Comparison of ENCODE assay signal across 8 mouse cellular contexts in the genomic region with DNA sequence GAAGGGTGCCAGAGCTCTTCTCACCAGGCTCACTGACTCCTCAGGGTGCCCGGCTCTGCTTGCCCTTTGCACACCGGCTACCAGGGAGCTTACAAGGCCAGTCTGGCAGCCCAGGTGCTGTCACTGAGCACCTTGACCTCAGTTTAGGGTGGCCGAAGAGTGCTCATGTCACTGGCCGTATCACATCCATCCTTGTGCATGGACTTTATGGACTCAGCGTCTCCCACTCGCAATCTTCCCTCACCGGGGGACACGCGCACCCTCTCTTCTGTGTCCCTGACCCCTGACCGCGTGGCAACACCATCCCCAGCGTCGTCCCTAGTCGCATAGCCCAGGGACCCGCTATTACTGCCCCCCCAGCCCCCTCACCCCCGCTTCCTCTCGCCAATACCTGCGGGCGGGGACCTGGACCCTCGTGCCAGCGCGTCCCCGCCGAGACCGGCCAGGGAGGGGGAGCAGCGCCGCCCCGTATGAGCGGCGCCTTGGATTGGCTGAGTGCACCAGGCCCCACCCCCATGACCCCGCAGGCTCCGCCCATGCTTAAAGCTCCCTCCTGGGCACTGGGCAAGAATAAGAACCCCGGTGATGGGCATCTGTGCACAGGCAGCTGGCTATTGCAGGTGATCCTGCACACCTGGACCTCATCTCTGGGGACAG. TPM values are rescaled to one million over a fixed set of nuclear protein-coding genes. Genes with fewer than 3 reads are reported as not detected.
A peak's percentile ranks its signal among the peaks of the same experiment; 100 is the strongest.
DNase-seq lines count a peak whose midpoint lies in the region; ATAC-seq and TF ChIP-seq lines count a peak whose summit lies in the region.

No protein-coding gene starts in this region.

- no peaks in the 10 kb centered on the region for H3K9me3 ChIP-seq in midbrain, postnatal 0 days (ENCODE audit: low read length)

- H3K27me3 ChIP-seq in kidney, adult 2 months (replicated peaks; ENCODE audit: control insufficient read depth, insufficient read depth, low read length): no peaks in the 10 kb centered on the region
- no peaks in the 10 kb centered on the region for H3K27me3 ChIP-seq in liver, adult 2 months (ENCODE audit: control insufficient read depth, insufficient read depth, low read length)
- no peaks in the 10 kb centered on the region for H3K27me3 ChIP-seq in midbrain, postnatal 0 days (ENCODE audit: insufficient read depth, low read length)

- peak; percentile 74 for ATAC-seq in granulocyte monocyte progenitor cell, adult 5-6 weeks (replicated peaks; ENCODE audit: poor library complexity, severe bottlenecking)
- ATAC-seq in midbrain, postnatal 0 days (ENCODE audit: low FRiP score): peak; percentile 81

- peak overlapping the region; percentile 70 for H3K9ac ChIP-seq in liver, adult 2 months (ENCODE audit: low read depth, low read length)
- peak overlapping the region; percentile 64 for H3K9ac ChIP-seq in midbrain, postnatal 0 days (replicated peaks; ENCODE audit: low read length, poor library complexity, severe bottlenecking)

- peak overlapping the region; percentile 95 for H3K4me2 ChIP-seq in midbrain, postnatal 0 days (ENCODE audit: low read depth, low read length, poor library complexity, severe bottlenecking)

- TF ChIP-seq POLR2A in cortical plate, adult 2 months (IDR thresholded peaks at IDR 0.05; ENCODE audit: extremely low read depth, insufficient read depth, low read length): 0 out of 2 replicates have a peak, but pooled peaks have one; percentile 29
- no peak for TF ChIP-seq POLR2A in kidney, adult 2 months (IDR thresholded peaks at IDR 0.05; ENCODE audit: low read depth, low read length)
- no peak for TF ChIP-seq POLR2A in liver, adult 2 months (IDR thresholded peaks at IDR 0.05; ENCODE audit: extremely low read depth, insufficient read depth, low read length)

- H3K4me1 ChIP-seq in cortical plate, adult 2 months (ENCODE audit: control insufficient read depth, insufficient read depth, low read length): peaks cover 2% of the 10 kb centered on the region; the same call in 1 of the 2 replicates
- no peaks in the 10 kb centered on the region; the same call in 1 of the 2 replicates for H3K4me1 ChIP-seq in kidney, adult 2 months (ENCODE audit: control insufficient read depth, insufficient read depth, low read length)
- H3K4me1 ChIP-seq in liver, adult 2 months (ENCODE audit: control insufficient read depth, insufficient read depth, low read length): no peaks in the 10 kb centered on the region; the same call in 1 of the 2 replicates
- peaks cover 11% of the 10 kb centered on the region; the same call in 1 of the 2 replicates for H3K4me1 ChIP-seq in midbrain, postnatal 0 days (ENCODE audit: insufficient read depth, low read length)

- TF ChIP-seq CTCF in cortical plate, adult 2 months (IDR thresholded peaks at IDR 0.05; ENCODE audit: extremely low read depth, insufficient read depth, low read length): no peak
- no peak for TF ChIP-seq CTCF in kidney, adult 2 months (conservative IDR thresholded peaks at IDR 0.05; ENCODE audit: insufficient read depth, insufficient read length, low read depth, low read length)
- no peak for TF ChIP-seq CTCF in liver, adult 2 months (IDR thresholded peaks at IDR 0.05; ENCODE audit: low read depth, low read length)
- TF ChIP-seq CTCF in midbrain, postnatal 0 days (IDR thresholded peaks at IDR 0.05): no peak

- peak overlapping the region; percentile 58 for H3K4me3 ChIP-seq in cortical plate, adult 2 months (ENCODE audit: insufficient read depth, low read length)
- H3K4me3 ChIP-seq in kidney, adult 2 months (ENCODE audit: insufficient read depth, low read depth, low read length): peak overlapping the region; percentile 49
- peak overlapping the region; percentile 61 for H3K4me3 ChIP-seq in liver, adult 2 months (ENCODE audit: insufficient read depth, low read depth, low read length)
- H3K4me3 ChIP-seq in midbrain, postnatal 0 days (ENCODE audit: low read depth, low read length): peak overlapping the region; percentile 53

- WGBS in kidney, adult 2 months: 8% methylated on average over 33 of the region's 33 CpGs
- WGBS in liver, adult 2 months: 6% methylated on average over 33 of the region's 33 CpGs
- WGBS in midbrain, postnatal 0 days: 7% methylated on average over 32 of the region's 33 CpGs

- DNase-seq in thymus, postnatal 0 days (ENCODE audit: low spot score): peak; percentile 61
- no peak for DNase-seq in thymus, postnatal 10 days (ENCODE audit: low spot score in 2 of 2)
- DNase-seq in kidney, adult 2 months: peak; percentile 84
- DNase-seq in liver, adult 2 months (ENCODE audit: extremely low read depth, low read depth, low spot score): peak; percentile 55
- peak; percentile 68 for DNase-seq in midbrain, postnatal 0 days (ENCODE audit: low spot score)
- DNase-seq in testis, postnatal 10 days (ENCODE audit: low spot score): peak; percentile 85

- no peaks in the 10 kb centered on the region for H3K36me3 ChIP-seq in kidney, adult 2 months (ENCODE audit: control insufficient read depth, insufficient read depth, low read length)
- H3K36me3 ChIP-seq in liver, adult 2 months (ENCODE audit: control insufficient read depth, insufficient read depth, low read length): no peaks in the 10 kb centered on the region
- H3K36me3 ChIP-seq in midbrain, postnatal 0 days (ENCODE audit: insufficient read depth, low read length): 0 out of 2 replicates have a peak, but pooled peaks cover 6% of the 10 kb centered on the region

- H3K27ac ChIP-seq in cortical plate, adult 2 months (ENCODE audit: insufficient read depth, low read length): no peak overlapping the region
- H3K27ac ChIP-seq in kidney, adult 2 months (ENCODE audit: insufficient read depth, low read depth, low read length): no peak overlapping the region
- no peak overlapping the region for H3K27ac ChIP-seq in liver, adult 2 months (replicated peaks; ENCODE audit: insufficient read depth, low read depth, low read length)
- no peak overlapping the region for H3K27ac ChIP-seq in midbrain, postnatal 0 days (ENCODE audit: low read depth, low read length)

- H3K79me2 ChIP-seq in liver, adult 2 months (ENCODE audit: control insufficient read depth, insufficient read depth, low read length): no peaks in the 10 kb centered on the region

RNA-seq across cellular contexts. Expression of a gene that starts 6.4 kb away (rescaled TPM):
- 0.36 and 0.85 TPM in 2 replicates for polyA plus RNA-seq in thymus, postnatal 0 days (2015; fragmentation: Nextera tagmentation; extraction: Ambion mirVana)
- polyA plus RNA-seq in cortical plate, adult 2 months (2012; rRNA removed): 30.2 and 36.0 TPM in 2 replicates
- 0.30 and 0.49 TPM in 2 replicates for total RNA-seq in granulocyte monocyte progenitor cell, adult 5-6 weeks (2014; fragmentation: Nextera tagmentation)
- 0.90 and 3.5 TPM in 2 replicates for total RNA-seq in granulocyte monocyte progenitor cell, adult 5-6 weeks (2017)
- polyA plus RNA-seq in kidney, adult 2 months (2012; rRNA removed): 9.4 and 11.0 TPM in 2 replicates
- total RNA-seq in liver, adult 2 months (2014; rRNA removed): 6.2 and 6.4 TPM in 2 replicates
- polyA plus RNA-seq in liver, adult 2 months (2012; rRNA removed): 8.4 and 10.6 TPM in 2 replicates
- 32.5 and 32.8 TPM in 2 replicates for total RNA-seq in midbrain, postnatal 0 days (2014; rRNA removed)
- 10.0 and 10.3 TPM in 2 replicates for polyA plus RNA-seq in midbrain, postnatal 0 days (2015; fragmentation: Nextera tagmentation; extraction: Ambion mirVana)

RNA-seq across cellular contexts. Expression of a gene that starts 17.1 kb away (rescaled TPM):
- 93.8 and 98.6 TPM in 2 replicates for polyA plus RNA-seq in thymus, postnatal 0 days (2015; fragmentation: Nextera tagmentation; extraction: Ambion mirVana)
- 176 and 182 TPM in 2 replicates for polyA plus RNA-seq in cortical plate, adult 2 months (2012; rRNA removed)
- total RNA-seq in granulocyte monocyte progenitor cell, adult 5-6 weeks (2014; fragmentation: Nextera tagmentation): 19.4 and 22.3 TPM in 2 replicates
- total RNA-seq in granulocyte monocyte progenitor cell, adult 5-6 weeks (2017): 35.9 and 38.9 TPM in 2 replicates
- 48.9 and 49.2 TPM in 2 replicates for polyA plus RNA-seq in kidney, adult 2 months (2012; rRNA removed)
- total RNA-seq in liver, adult 2 months (2014; rRNA removed): 17.2 and 22.1 TPM in 2 replicates
- polyA plus RNA-seq in liver, adult 2 months (2012; rRNA removed): 34.0 and 34.4 TPM in 2 replicates
- total RNA-seq in midbrain, postnatal 0 days (2014; rRNA removed): 44.3 and 48.6 TPM in 2 replicates
- polyA plus RNA-seq in midbrain, postnatal 0 days (2015; fragmentation: Nextera tagmentation; extraction: Ambion mirVana): 159 and 163 TPM in 2 replicates

RNA-seq across cellular contexts. Expression of a gene that starts 17.1 kb away (rescaled TPM):
- 11.0 and 11.4 TPM in 2 replicates for polyA plus RNA-seq in thymus, postnatal 0 days (2015; fragmentation: Nextera tagmentation; extraction: Ambion mirVana)
- 31.4 and 35.1 TPM in 2 replicates for polyA plus RNA-seq in cortical plate, adult 2 months (2012; rRNA removed)
- 5.0 and 16.1 TPM in 2 replicates for total RNA-seq in granulocyte monocyte progenitor cell, adult 5-6 weeks (2014; fragmentation: Nextera tagmentation)
- total RNA-seq in granulocyte monocyte progenitor cell, adult 5-6 weeks (2017): 4.7 and 8.7 TPM in 2 replicates
- polyA plus RNA-seq in kidney, adult 2 months (2012; rRNA removed): 19.8 and 26.2 TPM in 2 replicates
- 15.6 and 33.8 TPM in 2 replicates for total RNA-seq in liver, adult 2 months (2014; rRNA removed)
- 25.7 and 29.5 TPM in 2 replicates for polyA plus RNA-seq in liver, adult 2 months (2012; rRNA removed)
- total RNA-seq in midbrain, postnatal 0 days (2014; rRNA removed): 13.6 TPM in 2 replicates
- 6.0 and 6.6 TPM in 2 replicates for polyA plus RNA-seq in midbrain, postnatal 0 days (2015; fragmentation: Nextera tagmentation; extraction: Ambion mirVana)

RNA-seq across cellular contexts. Expression of a gene that starts 35.9 kb away (rescaled TPM):
- 0.49 and 1.6 TPM in 2 replicates for polyA plus RNA-seq in thymus, postnatal 0 days (2015; fragmentation: Nextera tagmentation; extraction: Ambion mirVana)
- 15.9 and 16.0 TPM in 2 replicates for polyA plus RNA-seq in cortical plate, adult 2 months (2012; rRNA removed)
- not detected in 2 replicates for total RNA-seq in granulocyte monocyte progenitor cell, adult 5-6 weeks (2014; fragmentation: Nextera tagmentation)
- total RNA-seq in granulocyte monocyte progenitor cell, adult 5-6 weeks (2017): 0.15 TPM in 1 of 2 replicates, not detected in the other
- 0.19 and 0.31 TPM in 2 replicates for polyA plus RNA-seq in kidney, adult 2 months (2012; rRNA removed)
- not detected in 2 replicates for total RNA-seq in liver, adult 2 months (2014; rRNA removed)
- polyA plus RNA-seq in liver, adult 2 months (2012; rRNA removed): not detected in 2 replicates
- total RNA-seq in midbrain, postnatal 0 days (2014; rRNA removed): 1.2 and 2.1 TPM in 2 replicates
- polyA plus RNA-seq in midbrain, postnatal 0 days (2015; fragmentation: Nextera tagmentation; extraction: Ambion mirVana): 3.7 and 4.1 TPM in 2 replicates

RNA-seq across cellular contexts. Expression of a gene that starts 40.5 kb away (rescaled TPM):
- 6,882 and 7,160 TPM in 2 replicates for polyA plus RNA-seq in thymus, postnatal 0 days (2015; fragmentation: Nextera tagmentation; extraction: Ambion mirVana)
- 1,503 and 1,518 TPM in 2 replicates for polyA plus RNA-seq in cortical plate, adult 2 months (2012; rRNA removed)
- 5,658 and 6,549 TPM in 2 replicates for total RNA-seq in granulocyte monocyte progenitor cell, adult 5-6 weeks (2014; fragmentation: Nextera tagmentation)
- 2,742 and 3,425 TPM in 2 replicates for total RNA-seq in granulocyte monocyte progenitor cell, adult 5-6 weeks (2017)
- polyA plus RNA-seq in kidney, adult 2 months (2012; rRNA removed): 3,589 and 3,709 TPM in 2 replicates
- 318 and 506 TPM in 2 replicates for total RNA-seq in liver, adult 2 months (2014; rRNA removed)
- 1,953 and 2,350 TPM in 2 replicates for polyA plus RNA-seq in liver, adult 2 months (2012; rRNA removed)
- total RNA-seq in midbrain, postnatal 0 days (2014; rRNA removed): 1,447 and 1,819 TPM in 2 replicates
- 2,274 and 2,285 TPM in 2 replicates for polyA plus RNA-seq in midbrain, postnatal 0 days (2015; fragmentation: Nextera tagmentation; extraction: Ambion mirVana)

Comparison
In these comparisons a context has a peak if more than half of its experiments do, and no peak if none do; other contexts are left out.
1. DNase-seq: peak in thymus, postnatal 0 days (single experiment), kidney, adult 2 months (single experiment), liver, adult 2 months (single experiment), midbrain, postnatal 0 days (single experiment) and testis, postnatal 10 days (single experiment); none in thymus, postnatal 10 days (0 of 2).
2. Peak in every context shown above with its lines, with median percentiles within 50 percentile points of each other: H3K4me3 ChIP-seq.